Mouse (Mus musculus) kidney, adult 2 months (tissue): ENCODE results near the gene Bcl6b. TPM values are rescaled to one million over a fixed set of nuclear protein-coding genes. Genes with fewer than 3 reads are reported as not detected.

ENCODE experiments used
- DNase-seq: peaks from one replicate; pipeline ENCODE4 v3.0.0; 2021
- H3K27ac ChIP-seq: fragments of 200-500 bp; 2 replicates; pipeline ENCODE4 v1.5.1; 2012; ENCODE audit warnings: low read depth, low read length, control low read depth, inconsistent platforms; ENCODE audit not compliant: insufficient read depth
- H3K27me3 ChIP-seq: fragments of 200-500 bp; replicated peaks from 2 replicates; pipeline ENCODE4 v1.6.1; 2012; ENCODE audit warnings: mild to moderate bottlenecking, moderate library complexity, low read length, inconsistent platforms; ENCODE audit not compliant: control insufficient read depth, insufficient read depth
- H3K36me3 ChIP-seq: fragments of 200-500 bp; 2 replicates; pipeline ENCODE4 v1.6.1; 2012; ENCODE audit warnings: mild to moderate bottlenecking, moderate library complexity, low read length, inconsistent platforms; ENCODE audit not compliant: control insufficient read depth, insufficient read depth
- H3K4me1 ChIP-seq: fragments of 200-500 bp; 2 replicates; pipeline ENCODE4 v1.6.1; 2011; ENCODE audit warnings: low read length; ENCODE audit not compliant: control insufficient read depth, insufficient read depth
- H3K4me3 ChIP-seq: fragments of 200-500 bp; 2 replicates; pipeline ENCODE4 v1.5.1; 2011; ENCODE audit warnings: mild to moderate bottlenecking, low read depth, low read length, control low read depth; ENCODE audit not compliant: insufficient read depth
- CTCF ChIP-seq: fragments of 200-500 bp; conservative IDR thresholded peaks from 2 replicates; pipeline ENCODE4 v1.5.1; 2011; ENCODE audit warnings: low read depth, mild to moderate bottlenecking, control low read depth, low read length, moderate library complexity, mixed read lengths; ENCODE audit not compliant: insufficient read depth, insufficient read length
- POLR2A ChIP-seq: fragments of 200-500 bp; IDR thresholded peaks from one replicate; pipeline ENCODE4 v1.6.1; 2011; ENCODE audit warnings: low read depth, low read length, control low read depth
- WGBS: fragments of 180-500 bp; shearing (Covaris S2); methylation state at CpG from one replicate; pipeline ENCODE4 v1.1.7; 2018; 5-methylcytosine and 5-hydroxymethylcytosine counted together
- polyA plus RNA-seq: library from polyadenylated mRNA; depleted of rRNA; stranded (reverse); fragments of >200 nt; gene quantifications from 2 replicates; pipeline ENCODE4 v1.2.3, GENCODE M21; 2012

The Bcl6b gene
- polyA plus RNA-seq, 1 experiment = 8.8 TPM

GRCm38 (mm10) chr11:70206801-70207200 lies 22.8 kb downstream of the Bcl6b start:
- Histone ChIP-seq H3K27me3 (no peaks in the 10 kb centered on the region), H3K27ac (no peak overlapping the region), H3K4me3 (no peak overlapping the region), H3K4me1 (no peaks in the 10 kb centered on the region), H3K36me3 (no peaks in the 10 kb centered on the region)
- WGBS = 55% methylated on average over 2 of the region's 2 CpGs
- DNase-seq = no peak
- TF ChIP-seq POLR2A (no peak), CTCF (no peak)

- DNase-seq = peak; percentile 93
- H3K4me3 ChIP-seq = no peak overlapping the region
- 0 out of 2 replicates have a peak, but pooled peaks cover 2% of the 10 kb centered on the region for H3K4me1 ChIP-seq
- no peaks in the 10 kb centered on the region for H3K36me3 ChIP-seq
- no peaks in the 10 kb centered on the region for H3K27me3 ChIP-seq
- H3K27ac ChIP-seq = no peak overlapping the region
- 44% methylated on average over 5 of the region's 5 CpGs for WGBS
- no peak for TF ChIP-seq POLR2A
- peak; percentile 90 for TF ChIP-seq CTCF
Measured at GRCm38 (mm10) chr11:70201691-70202090, 27.9 kb downstream of the Bcl6b start.

GRCm38 (mm10) chr11:70200036-70200608 lies 29.5 kb downstream of the Bcl6b start:
- Histone ChIP-seq H3K27ac (peak overlapping the region; percentile 54; the same call in 1 of the 2 replicates), H3K36me3 (no peaks in the 10 kb centered on the region), H3K4me3 (no peak overlapping the region), H3K4me1 (0 out of 2 replicates have a peak, but pooled peaks cover 2% of the 10 kb centered on the region), H3K27me3 (no peaks in the 10 kb centered on the region)
- 54% methylated on average over 5 of the region's 5 CpGs for WGBS
- peak; percentile 38 for DNase-seq
- TF ChIP-seq POLR2A (no peak), CTCF (no peak)

- peaks cover 4% of the 10 kb centered on the region; the same call in 1 of the 2 replicates for H3K4me1 ChIP-seq
- DNase-seq = no peak
- H3K4me3 ChIP-seq = no peak overlapping the region
- no peaks in the 10 kb centered on the region for H3K36me3 ChIP-seq
- 74% methylated on average over 8 of the region's 8 CpGs for WGBS
- TF ChIP-seq CTCF (no peak), POLR2A (no peak)
- peak overlapping the region; percentile 54; the same call in 1 of the 2 replicates for H3K27ac ChIP-seq
- no peaks in the 10 kb centered on the region for H3K27me3 ChIP-seq
Measured at GRCm38 (mm10) chr11:70199107-70199506, 30.5 kb downstream of the Bcl6b start.

- no peak overlapping the region for H3K4me3 ChIP-seq
- no peak overlapping the region for H3K27ac ChIP-seq
- H3K36me3 ChIP-seq = no peaks in the 10 kb centered on the region
- no peaks in the 10 kb centered on the region for H3K27me3 ChIP-seq
- H3K4me1 ChIP-seq = peaks cover 10% of the 10 kb centered on the region; the same call in 1 of the 2 replicates
- TF ChIP-seq POLR2A (no peak), CTCF (no peak)
- 78% methylated on average over 3 of the region's 3 CpGs for WGBS
- DNase-seq = no peak
Measured at GRCm38 (mm10) chr11:70198332-70198731, 31.3 kb downstream of the Bcl6b start.

GRCm38 (mm10) chr11:70193354-70194285 lies 36.0 kb downstream of the Bcl6b start:
- TF ChIP-seq POLR2A = no peak
- TF ChIP-seq CTCF = no peak
- Histone ChIP-seq H3K27ac (peak overlapping the region; percentile 62; the same call in 1 of the 2 replicates), H3K27me3 (no peaks in the 10 kb centered on the region), H3K4me3 (no peak overlapping the region), H3K36me3 (no peaks in the 10 kb centered on the region), H3K4me1 (peaks cover 12% of the 10 kb centered on the region; the same call in 1 of the 2 replicates)
- DNase-seq = peak; percentile 78
- 37% methylated on average over 11 of the region's 11 CpGs for WGBS

GRCm38 (mm10) chr11:70192157-70192556 lies 37.4 kb downstream of the Bcl6b start:
- Histone ChIP-seq H3K4me3 (no peak overlapping the region), H3K27me3 (no peaks in the 10 kb centered on the region), H3K4me1 (peaks cover 12% of the 10 kb centered on the region; the same call in 1 of the 2 replicates), H3K27ac (no peak overlapping the region), H3K36me3 (no peaks in the 10 kb centered on the region)
- no peak for DNase-seq
- TF ChIP-seq POLR2A (no peak), CTCF (no peak)
- WGBS = 86% methylated on average over 4 of the region's 4 CpGs
